Mouse (Mus musculus) liver, postnatal 0 days (tissue): ENCODE data around the gene Hist2h2ab.

Experiments used
- CTCF ChIP-seq: sonication (generic); IDR thresholded peaks from 2 replicates; pipeline ENCODE4 v1.5.1; 2016; ENCODE audit warnings: antibody characterized with exemption, low read depth
- EP300 ChIP-seq: IDR thresholded peaks from 2 replicates; pipeline ENCODE4 v1.6.1; 2016; ENCODE audit warnings: antibody characterized with exemption, low read depth, mild to moderate bottlenecking

GRCm38 (mm10) chr3:96247356-96248140, 27.9 kb downstream of the Hist2h2ab start:
- TF ChIP-seq CTCF (no peak), EP300 (no peak; the same call in 1 of the 2 replicates)
